Mouse (Mus musculus): ENCODE data around the gene Il4i1. TPM values are rescaled to one million over a fixed set of nuclear protein-coding genes. Genes with fewer than 3 reads are reported as not detected.

The Il4i1 gene
- polyA plus RNA-seq, 1 experiment from 2014 or later: 1.7 TPM

- H3K27me3 ChIP-seq: no peaks in the 10 kb centered on the region
- no peaks in the 10 kb centered on the region for H3K36me3 ChIP-seq
- no peak overlapping the region for H3K27ac ChIP-seq
- H3K9me3 ChIP-seq: no peaks in the 10 kb centered on the region
- ATAC-seq (ENCODE audit: insufficient number of reproducible peaks, insufficient read depth, low FRiP score, low TSS enrichment, low read depth): no peak
- H3K9ac ChIP-seq: peak overlapping the region; percentile 97
- H3K4me1 ChIP-seq: peaks cover 68% of the 10 kb centered on the region
- peak overlapping the region; percentile 73 for H3K4me2 ChIP-seq
- 66% methylated on average over 5 of the region's 5 CpGs for WGBS
- H3K4me3 ChIP-seq: no peak overlapping the region
Measured at GRCm38 (mm10) chr7:44819863-44820262, 3.7 kb downstream of the Il4i1 start.

DNA sequence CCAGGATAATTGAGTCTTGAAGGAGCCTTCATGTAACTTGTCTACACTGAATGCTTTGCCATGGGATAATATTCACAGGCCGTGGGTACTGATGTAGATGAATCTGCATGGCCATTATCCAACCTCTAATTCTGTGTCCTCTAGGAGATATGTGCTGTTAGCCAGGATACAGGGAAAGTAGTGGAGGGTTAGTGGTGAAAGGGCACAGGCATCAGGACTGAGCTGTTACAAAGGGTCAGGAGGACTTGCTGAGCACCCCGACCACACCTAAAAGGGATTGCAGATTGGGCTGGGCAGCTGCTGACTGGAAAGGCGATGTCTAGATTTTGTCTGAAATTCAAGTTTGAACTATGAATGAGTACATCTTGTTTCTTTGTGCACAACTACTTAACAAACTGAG, 4.3 kb downstream of the Il4i1 start:
- Histone ChIP-seq H3K9ac (0 out of 2 replicates have a peak overlapping the region, but pooled peaks have one; percentile 27), H3K27me3 (no peaks in the 10 kb centered on the region), H3K9me3 (no peaks in the 10 kb centered on the region), H3K4me2 (no peak overlapping the region), H3K4me1 (peaks cover 62% of the 10 kb centered on the region), H3K4me3 (no peak overlapping the region), H3K36me3 (0 out of 2 replicates have a peak, but pooled peaks cover 2% of the 10 kb centered on the region), H3K27ac (no peak overlapping the region)
- 80% methylated on average over 3 of the region's 3 CpGs for WGBS
- ATAC-seq (ENCODE audit: insufficient number of reproducible peaks, insufficient read depth, low FRiP score, low TSS enrichment, low read depth): no peak

DNA sequence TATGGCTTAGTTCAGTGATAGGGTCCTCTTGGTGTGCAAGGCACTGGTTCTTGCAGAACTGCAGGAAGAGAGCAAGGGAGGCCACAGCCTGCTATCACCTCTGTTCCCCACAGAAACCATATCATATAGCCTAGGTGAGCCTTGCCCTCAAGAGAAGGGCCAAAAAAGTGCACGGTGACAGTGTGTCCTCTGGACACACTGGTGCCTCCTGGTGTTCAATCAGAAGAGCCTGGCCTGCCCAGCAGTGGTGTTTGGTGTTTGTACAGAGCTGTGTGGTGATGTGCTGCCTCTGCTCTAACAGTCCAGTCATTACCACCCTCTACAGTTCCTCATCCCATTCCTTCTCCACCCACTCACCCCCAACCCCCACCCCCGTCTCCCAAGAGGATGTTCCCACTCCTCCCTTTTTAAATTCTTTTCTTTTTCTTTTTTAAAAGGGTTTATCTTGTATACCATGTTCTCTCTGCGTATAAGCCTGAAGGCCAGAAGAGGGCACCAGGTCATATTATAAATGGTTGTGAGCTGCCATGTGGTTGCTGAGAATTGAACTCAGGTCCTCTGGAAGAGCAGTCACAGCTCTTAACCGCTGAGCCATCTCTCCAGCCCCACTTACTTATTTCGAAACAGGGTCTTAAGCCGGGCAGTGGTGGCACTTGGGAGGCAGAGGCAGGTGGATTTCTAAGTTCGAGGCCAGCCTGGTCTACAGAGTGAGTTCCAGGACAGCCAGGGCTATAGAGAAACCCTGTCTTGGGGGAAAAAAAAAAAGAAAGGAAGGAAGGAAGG, 5.7 kb downstream of the Il4i1 start:
- no peaks in the 10 kb centered on the region for H3K27me3 ChIP-seq
- ATAC-seq (ENCODE audit: insufficient number of reproducible peaks, insufficient read depth, low FRiP score, low TSS enrichment, low read depth): no peak
- H3K9me3 ChIP-seq: no peaks in the 10 kb centered on the region
- 86% methylated on average over 7 of the region's 7 CpGs for WGBS
- no peak overlapping the region for H3K27ac ChIP-seq
- H3K4me2 ChIP-seq: no peak overlapping the region
- H3K4me1 ChIP-seq: peaks cover 66% of the 10 kb centered on the region
- H3K36me3 ChIP-seq: peaks cover 6% of the 10 kb centered on the region; the same call in 1 of the 2 replicates
- no peak overlapping the region for H3K9ac ChIP-seq
- no peak overlapping the region for H3K4me3 ChIP-seq

DNA sequence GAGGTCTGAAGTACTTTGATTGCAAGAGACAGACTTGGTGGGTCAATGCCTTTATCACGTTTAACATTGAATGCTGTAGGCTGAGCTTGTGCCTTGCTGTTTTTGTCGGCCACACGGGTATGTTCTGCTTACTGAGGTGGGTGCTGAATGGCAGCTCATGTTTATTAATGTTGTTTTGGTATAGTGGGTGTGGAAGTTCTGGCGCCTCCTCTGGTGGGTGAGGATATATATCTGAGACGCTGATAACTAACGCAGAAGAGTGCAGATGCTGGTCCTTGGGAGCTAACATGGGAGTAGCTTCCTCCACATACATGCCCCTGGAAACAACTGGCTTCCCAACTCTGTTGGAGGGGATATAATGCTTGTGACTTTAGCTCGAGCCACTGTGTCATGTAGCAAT, 7.2 kb downstream of the Il4i1 start:
- no peak overlapping the region for H3K4me2 ChIP-seq
- H3K27me3 ChIP-seq: no peaks in the 10 kb centered on the region
- H3K36me3 ChIP-seq: peaks cover 15% of the 10 kb centered on the region
- no peak overlapping the region for H3K4me3 ChIP-seq
- H3K9ac ChIP-seq: 0 out of 2 replicates have a peak overlapping the region, but pooled peaks have one; percentile 21
- 49% methylated on average over 7 of the region's 7 CpGs for whole genome bisulfite sequencing
- no peaks in the 10 kb centered on the region for H3K9me3 ChIP-seq
- no peak for ATAC-seq (ENCODE audit: insufficient number of reproducible peaks, insufficient read depth, low FRiP score, low TSS enrichment, low read depth)
- no peak overlapping the region for H3K27ac ChIP-seq
- peaks cover 54% of the 10 kb centered on the region for H3K4me1 ChIP-seq

DNA sequence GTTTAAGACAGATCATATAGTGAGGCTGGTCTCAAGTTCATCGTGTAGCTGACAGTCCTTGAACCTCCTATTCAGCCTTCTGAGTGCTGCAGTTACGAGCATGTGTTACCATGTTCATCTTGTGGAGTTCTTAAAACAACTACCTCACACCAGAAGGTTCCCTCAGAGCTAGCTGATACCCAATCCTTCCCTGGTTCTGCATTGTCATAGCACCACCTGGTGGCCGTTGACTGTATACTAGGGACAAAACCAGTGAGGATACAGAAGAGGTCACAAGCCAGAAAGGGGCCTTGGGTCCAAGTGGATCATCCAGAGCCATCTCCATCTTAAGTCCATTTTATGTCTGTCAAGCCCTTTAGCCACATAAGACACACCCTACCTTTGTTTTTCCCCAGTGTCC, 8.7 kb downstream of the Il4i1 start:
- Histone ChIP-seq H3K27ac (no peak overlapping the region), H3K9me3 (no peaks in the 10 kb centered on the region), H3K36me3 (peaks cover 30% of the 10 kb centered on the region), H3K27me3 (no peaks in the 10 kb centered on the region), H3K9ac (no peak overlapping the region), H3K4me3 (no peak overlapping the region), H3K4me1 (peaks cover 39% of the 10 kb centered on the region), H3K4me2 (no peak overlapping the region)
- no peak for ATAC-seq (ENCODE audit: insufficient number of reproducible peaks, insufficient read depth, low FRiP score, low TSS enrichment, low read depth)
- 17% methylated on average over 3 of the region's 3 CpGs for WGBS

DNA sequence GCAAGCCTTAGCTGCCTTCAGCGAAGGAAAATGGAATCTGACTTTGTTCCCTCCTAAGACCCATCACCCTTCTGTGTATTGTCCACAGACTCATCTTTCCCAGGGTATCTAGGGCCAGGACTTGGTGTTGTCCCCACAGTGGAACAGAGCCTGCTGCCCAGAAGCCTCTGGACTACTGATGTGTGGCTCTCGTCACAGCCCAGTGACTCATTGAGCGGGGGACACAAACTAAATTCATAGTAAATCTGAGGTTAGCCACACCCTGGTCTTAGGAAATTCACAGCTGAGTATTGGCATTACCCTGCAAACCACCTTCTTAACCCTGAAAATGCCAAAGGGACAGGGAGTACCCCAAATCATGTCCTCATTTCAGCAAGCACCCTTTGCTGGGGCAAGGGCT, 10.6 kb downstream of the Il4i1 start:
- H3K9me3 ChIP-seq: no peaks in the 10 kb centered on the region
- no peaks in the 10 kb centered on the region for H3K27me3 ChIP-seq
- H3K4me3 ChIP-seq: no peak overlapping the region
- ATAC-seq (ENCODE audit: insufficient number of reproducible peaks, insufficient read depth, low FRiP score, low TSS enrichment, low read depth): no peak
- WGBS: 85% methylated on average over 3 of the region's 3 CpGs
- peaks cover 49% of the 10 kb centered on the region for H3K36me3 ChIP-seq
- no peak overlapping the region for H3K27ac ChIP-seq
- H3K9ac ChIP-seq: no peak overlapping the region
- H3K4me2 ChIP-seq: no peak overlapping the region
- peaks cover 22% of the 10 kb centered on the region for H3K4me1 ChIP-seq

DNA sequence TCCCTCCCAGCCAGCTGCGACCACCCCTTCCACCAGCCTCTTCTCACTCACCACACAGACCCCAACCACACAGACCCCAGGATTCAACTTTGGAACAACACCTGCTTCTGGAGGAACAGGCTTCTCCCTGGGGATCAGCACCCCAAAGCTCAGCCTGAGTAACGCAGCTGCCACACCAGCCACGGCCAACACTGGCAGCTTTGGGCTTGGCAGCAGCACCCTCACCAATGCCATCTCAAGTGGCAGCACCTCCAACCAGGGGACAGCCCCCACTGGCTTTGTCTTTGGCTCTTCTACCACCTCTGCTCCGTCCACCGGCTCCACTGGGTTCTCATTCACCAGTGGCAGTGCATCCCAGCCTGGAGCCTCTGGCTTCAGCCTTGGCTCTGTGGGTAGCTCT, 12.5 kb downstream of the Il4i1 start:
- Histone ChIP-seq H3K27ac (no peak overlapping the region), H3K27me3 (no peaks in the 10 kb centered on the region), H3K9me3 (no peaks in the 10 kb centered on the region), H3K4me1 (peaks cover 16% of the 10 kb centered on the region), H3K9ac (0 out of 2 replicates have a peak overlapping the region, but pooled peaks have one; percentile 27), H3K4me3 (no peak overlapping the region), H3K36me3 (peaks cover 54% of the 10 kb centered on the region), H3K4me2 (no peak overlapping the region)
- 88% methylated on average over 5 of the region's 5 CpGs for WGBS
- ATAC-seq (ENCODE audit: insufficient number of reproducible peaks, insufficient read depth, low FRiP score, low TSS enrichment, low read depth): no peak

GRCm38 (mm10) chr7:44832763-44833162, 16.6 kb downstream of the Il4i1 start:
- Histone ChIP-seq H3K9me3 (no peaks in the 10 kb centered on the region), H3K4me2 (no peak overlapping the region), H3K27me3 (no peaks in the 10 kb centered on the region), H3K27ac (no peak overlapping the region; the same call in 1 of the 2 replicates), H3K9ac (no peak overlapping the region), H3K4me1 (peaks cover 11% of the 10 kb centered on the region), H3K36me3 (peaks cover 45% of the 10 kb centered on the region), H3K4me3 (no peak overlapping the region)
- ATAC-seq (ENCODE audit: insufficient number of reproducible peaks, insufficient read depth, low FRiP score, low TSS enrichment, low read depth): no peak
- WGBS: 48% methylated on average over 4 of the region's 4 CpGs

GRCm38 (mm10) chr7:44835373-44836015, 19.3 kb downstream of the Il4i1 start:
- Histone ChIP-seq H3K9me3 (no peaks in the 10 kb centered on the region), H3K4me1 (peaks cover 23% of the 10 kb centered on the region), H3K27me3 (peaks cover 24% of the 10 kb centered on the region), H3K9ac (no peak overlapping the region), H3K36me3 (peaks cover 21% of the 10 kb centered on the region), H3K4me3 (no peak overlapping the region), H3K27ac (no peak overlapping the region), H3K4me2 (no peak overlapping the region)
- WGBS: 100% methylated on average over 1 of the region's 1 CpGs
- ATAC-seq (ENCODE audit: insufficient number of reproducible peaks, insufficient read depth, low FRiP score, low TSS enrichment, low read depth): no peak

DNA sequence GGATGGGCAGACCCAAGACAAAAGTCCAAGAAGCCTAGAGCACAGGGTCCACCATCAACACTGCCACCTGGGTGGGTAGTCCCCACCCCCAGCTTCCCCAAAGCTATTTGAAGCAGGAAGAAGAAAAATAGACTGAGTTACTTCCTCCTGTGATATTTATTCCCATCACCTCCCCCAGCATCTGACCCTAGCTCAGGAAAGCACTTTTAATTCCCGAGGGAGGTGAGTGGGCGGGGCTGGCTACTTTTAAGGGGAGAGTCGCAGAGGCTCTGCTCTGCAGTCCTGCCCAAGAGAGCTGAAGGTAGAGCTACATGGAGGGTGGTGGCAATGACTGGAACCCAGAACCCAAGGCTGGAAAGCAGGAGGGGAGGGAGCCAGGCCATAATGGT, 19.8 kb downstream of the Il4i1 start:
- Histone ChIP-seq H3K36me3 (peaks cover 21% of the 10 kb centered on the region), H3K4me3 (no peak overlapping the region), H3K9me3 (no peaks in the 10 kb centered on the region), H3K27me3 (peaks cover 29% of the 10 kb centered on the region), H3K27ac (no peak overlapping the region), H3K4me2 (no peak overlapping the region), H3K9ac (no peak overlapping the region), H3K4me1 (peaks cover 23% of the 10 kb centered on the region)
- WGBS: 41% methylated on average over 3 of the region's 3 CpGs
- ATAC-seq (ENCODE audit: insufficient number of reproducible peaks, insufficient read depth, low FRiP score, low TSS enrichment, low read depth): no peak

DNA sequence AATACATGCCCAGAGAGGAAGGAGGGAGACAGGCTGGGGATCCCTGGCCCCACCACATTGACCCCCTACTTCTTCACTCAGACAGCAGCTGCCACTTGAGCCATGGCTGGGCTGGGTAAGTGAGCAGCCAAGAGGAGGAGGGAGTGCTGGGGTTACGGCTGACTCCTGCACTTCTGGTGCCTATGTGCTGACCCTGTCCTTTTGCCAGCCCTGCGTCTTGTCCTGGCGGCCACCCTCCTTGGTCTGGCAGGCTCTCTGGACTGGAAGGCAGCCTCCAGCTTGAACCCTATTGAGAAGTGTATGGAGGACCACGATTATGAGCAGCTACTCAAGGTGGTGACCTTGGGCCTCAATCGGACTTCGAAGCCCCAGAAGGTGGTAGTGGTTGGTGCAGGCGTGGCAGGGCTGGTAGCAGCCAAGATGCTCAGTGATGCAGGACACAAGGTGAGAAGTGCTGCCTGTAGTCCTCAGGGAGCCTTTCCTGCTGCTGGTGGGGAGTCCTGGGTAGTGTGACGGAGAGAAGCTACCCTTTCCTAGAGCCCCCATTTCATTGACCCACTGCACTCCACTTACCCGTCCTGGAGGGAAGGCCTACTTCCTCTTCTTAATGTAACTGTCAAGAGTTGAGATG, 20.4 kb downstream of the Il4i1 start:
- WGBS: 83% methylated on average over 9 of the region's 9 CpGs
- Histone ChIP-seq H3K4me3 (no peak overlapping the region), H3K36me3 (peaks cover 21% of the 10 kb centered on the region), H3K27ac (no peak overlapping the region), H3K9ac (no peak overlapping the region), H3K4me2 (no peak overlapping the region), H3K4me1 (peaks cover 23% of the 10 kb centered on the region), H3K27me3 (peaks cover 34% of the 10 kb centered on the region), H3K9me3 (no peaks in the 10 kb centered on the region)
- ATAC-seq (ENCODE audit: insufficient number of reproducible peaks, insufficient read depth, low FRiP score, low TSS enrichment, low read depth): no peak

Measured in embryonic facial prominence, embryonic 13.5 days (tissue).